Mouse (Mus musculus) forebrain, embryonic 14.5 days (tissue): ENCODE results near the gene Stip1. TPM values are rescaled to one million over a fixed set of nuclear protein-coding genes. Genes with fewer than 3 reads are reported as not detected.

ENCODE experiments used
- ATAC-seq: fragments of 200-750 bp; cut with Nextera tagmentation; 2 replicates; pipeline ENCODE4 v1.8.0; 2017; ENCODE audit warnings: mild to moderate bottlenecking, moderate library complexity
- DNase-seq: peaks from one replicate; pipeline ENCODE4 v3.0.0-alpha.2; 2015; ENCODE audit warnings: low spot score
- H3K27ac ChIP-seq: fragments of 300-500 bp; sonication (generic); 2 replicates; pipeline ENCODE4 v1.5.1; 2014; ENCODE audit warnings: low read depth, mild to moderate bottlenecking, control low read depth, low read length, moderate library complexity
- H3K27me3 ChIP-seq: fragments of 300-500 bp; sonication (generic); replicated peaks from 2 replicates; pipeline ENCODE4 v1.6.1; 2014; ENCODE audit warnings: low read length, control low read depth, mixed read lengths; ENCODE audit not compliant: control insufficient read depth, insufficient read depth
- H3K36me3 ChIP-seq: fragments of 300-500 bp; sonication (generic); 2 replicates; pipeline ENCODE4 v1.6.1; 2014; ENCODE audit warnings: low read length, control low read depth; ENCODE audit not compliant: control insufficient read depth, insufficient read depth
- H3K4me1 ChIP-seq: fragments of 300-500 bp; sonication (generic); 2 replicates; pipeline ENCODE4 v1.6.1; 2014; ENCODE audit warnings: antibody characterized with exemption, low read length, control low read depth; ENCODE audit not compliant: control insufficient read depth, insufficient read depth
- H3K4me2 ChIP-seq: fragments of 300-500 bp; sonication (generic); 2 replicates; pipeline ENCODE4 v1.6.1; 2014; ENCODE audit warnings: mild to moderate bottlenecking, control low read depth, low read length
- H3K4me3 ChIP-seq: fragments of 300-500 bp; sonication (generic); 2 replicates; pipeline ENCODE4 v1.5.1; 2014; ENCODE audit warnings: low read depth, low read length, control low read depth
- H3K9ac ChIP-seq: fragments of 300-500 bp; sonication (generic); 2 replicates; pipeline ENCODE4 v1.6.1; 2014; ENCODE audit warnings: mild to moderate bottlenecking, low read length, control low read depth, moderate library complexity
- H3K9me3 ChIP-seq: fragments of 300-500 bp; sonication (generic); replicated peaks from 2 replicates; pipeline ENCODE4 v1.6.1; 2016; ENCODE audit warnings: low read length, control low read depth, mixed read lengths; ENCODE audit not compliant: control insufficient read depth
- WGBS: fragments of 180-500 bp; shearing (Covaris S2); extraction: QIAGEN DNeasy Blood & Tissue Kit; methylation state at CpG from one replicate; pipeline ENCODE4 v1.1.7; 2014; 5-methylcytosine and 5-hydroxymethylcytosine counted together
- polyA plus RNA-seq: library from polyadenylated mRNA; unstranded; fragments of >200 nt; fragmentation: Nextera tagmentation; extraction: Ambion mirVana; gene quantifications from 2 replicates; pipeline ENCODE4 v1.2.1, GENCODE M21; 2014

The Stip1 gene
- polyA plus RNA-seq, 1 experiment from 2014 or later, result 287 TPM

DNA sequence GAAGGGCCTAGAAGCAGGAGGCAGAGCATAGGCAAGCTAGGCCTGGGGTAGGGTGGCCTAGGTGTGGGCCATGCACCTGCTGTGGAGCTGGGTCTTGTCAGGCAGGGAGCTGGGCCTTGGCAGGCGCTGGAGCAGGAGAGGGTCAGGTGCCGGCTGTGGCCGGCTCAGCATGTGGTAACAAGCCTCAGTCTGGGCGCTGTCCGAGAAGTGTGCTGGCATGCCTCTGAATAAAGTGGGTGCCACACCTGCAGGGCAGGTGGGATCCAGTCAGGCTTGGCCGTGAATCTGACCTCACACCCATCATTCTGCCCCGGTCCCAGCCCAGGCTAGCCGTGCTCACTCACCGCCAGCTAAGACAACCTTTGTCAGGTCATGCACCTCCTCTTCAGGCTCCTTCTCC, 25.8 kb downstream of the Stip1 start:
- Histone ChIP-seq H3K9me3 (no peaks in the 10 kb centered on the region), H3K36me3 (peaks cover 22% of the 10 kb centered on the region), H3K27ac (no peak overlapping the region), H3K4me2 (no peak overlapping the region), H3K9ac (no peak overlapping the region), H3K4me1 (no peaks in the 10 kb centered on the region), H3K4me3 (no peak overlapping the region), H3K27me3 (no peaks in the 10 kb centered on the region)
- WGBS, result 93% methylated on average over 9 of the region's 9 CpGs
- no peak for ATAC-seq
- no peak for DNase-seq

DNA sequence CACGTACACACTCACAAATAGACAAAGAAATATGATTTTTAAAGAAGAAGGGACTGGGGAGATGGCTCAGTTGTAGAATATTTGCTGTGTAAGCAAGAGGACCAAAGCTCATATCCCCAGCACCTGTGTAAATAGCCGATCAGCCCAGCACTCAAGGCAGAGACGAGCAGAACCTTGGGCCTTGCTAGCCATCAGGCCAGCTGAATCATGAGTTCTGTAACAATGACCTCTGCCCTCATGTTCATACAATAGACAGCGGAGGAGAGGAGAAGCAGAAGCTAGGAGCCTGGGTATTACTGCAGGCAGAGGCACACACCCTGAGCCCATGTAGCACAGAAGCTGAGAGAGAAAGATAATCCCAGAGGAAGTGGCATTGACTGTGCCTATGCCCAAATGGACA, 27.3 kb downstream of the Stip1 start:
- no peak for DNase-seq
- peaks cover 9% of the 10 kb centered on the region; the same call in 1 of the 2 replicates for H3K36me3 ChIP-seq
- H3K4me2 ChIP-seq, result no peak overlapping the region
- 80% methylated on average over 4 of the region's 4 CpGs for WGBS
- H3K27me3 ChIP-seq, result no peaks in the 10 kb centered on the region
- no peak for ATAC-seq
- H3K9me3 ChIP-seq, result no peaks in the 10 kb centered on the region
- no peak overlapping the region for H3K9ac ChIP-seq
- H3K4me3 ChIP-seq, result no peak overlapping the region
- no peaks in the 10 kb centered on the region for H3K4me1 ChIP-seq
- no peak overlapping the region for H3K27ac ChIP-seq

DNA sequence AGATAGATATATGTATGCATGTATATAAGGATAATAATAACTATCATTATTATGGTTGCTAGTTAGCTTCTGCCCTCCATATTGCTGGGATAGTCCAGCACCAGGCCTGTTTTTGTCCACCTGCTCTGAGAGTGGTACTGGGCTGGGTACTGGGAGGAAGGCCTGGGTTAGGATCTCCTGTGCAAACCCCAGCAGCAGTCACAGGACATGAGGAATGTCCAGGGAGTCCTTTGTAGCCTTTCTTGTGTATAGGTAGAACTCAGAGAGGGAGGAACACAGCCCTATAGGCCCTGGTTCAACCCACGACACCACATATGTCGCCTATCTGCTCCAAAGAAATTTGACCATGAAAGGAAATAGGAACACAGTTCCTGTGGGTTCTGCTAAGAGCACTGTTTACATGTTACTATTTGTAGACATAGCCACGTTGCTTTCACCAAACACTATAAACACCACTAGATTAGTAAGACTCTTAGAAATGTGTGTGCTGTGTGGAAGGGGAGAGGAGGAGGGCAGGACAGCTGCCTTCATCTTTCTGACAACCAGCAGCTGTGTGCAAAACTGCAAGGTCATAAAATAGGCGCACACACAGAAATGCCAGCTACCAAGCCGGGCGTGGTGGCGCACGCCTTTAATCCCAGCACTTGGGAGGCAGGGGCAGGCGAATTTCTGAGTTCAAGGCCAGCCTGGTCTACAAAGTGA, 32.7 kb downstream of the Stip1 start:
- no peak overlapping the region for H3K27ac ChIP-seq
- H3K27me3 ChIP-seq, result no peaks in the 10 kb centered on the region
- H3K4me2 ChIP-seq, result no peak overlapping the region
- no peak for ATAC-seq
- no peaks in the 10 kb centered on the region for H3K9me3 ChIP-seq
- H3K9ac ChIP-seq, result no peak overlapping the region
- no peak overlapping the region for H3K4me3 ChIP-seq
- H3K36me3 ChIP-seq, result no peaks in the 10 kb centered on the region
- H3K4me1 ChIP-seq, result no peaks in the 10 kb centered on the region
- WGBS, result 90% methylated on average over 8 of the region's 9 CpGs
- no peak for DNase-seq

DNA sequence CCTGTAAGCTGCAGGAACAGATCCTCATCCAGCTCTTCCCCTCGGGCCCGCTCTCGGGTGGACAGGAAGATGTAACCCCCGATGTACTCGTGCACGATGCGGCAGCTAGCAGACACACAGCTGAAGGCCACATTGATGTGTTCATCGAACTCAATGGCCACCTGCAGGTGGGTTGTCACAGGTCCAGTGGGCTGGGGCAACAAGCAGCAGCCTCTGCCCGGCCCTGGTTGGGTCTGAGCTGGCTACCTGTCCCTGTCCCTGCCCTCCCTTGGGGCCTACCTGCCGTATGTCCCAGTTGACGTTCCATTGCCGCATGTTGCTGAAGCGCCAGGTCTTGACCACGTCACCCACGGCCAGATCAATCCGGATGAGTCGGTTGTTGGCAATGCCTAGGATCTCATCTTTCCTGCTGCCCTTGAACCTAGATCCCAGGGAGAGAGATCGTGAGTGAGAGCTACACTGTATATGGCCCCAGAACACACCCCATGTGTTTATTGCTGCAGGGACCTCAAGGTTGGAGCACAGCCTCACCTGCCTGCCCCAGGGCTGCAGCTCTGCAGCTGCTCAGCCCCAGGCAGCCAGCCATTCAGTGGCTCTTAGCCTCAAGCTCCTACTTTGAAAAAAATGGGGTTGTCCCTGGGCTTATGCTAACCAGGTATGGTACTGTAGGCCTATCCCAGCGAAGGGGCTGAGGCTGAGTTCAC, 40.3 kb downstream of the Stip1 start:
- WGBS, result 93% methylated on average over 19 of the region's 19 CpGs
- Histone ChIP-seq H3K9ac (no peak overlapping the region), H3K27me3 (no peaks in the 10 kb centered on the region), H3K4me2 (no peak overlapping the region), H3K27ac (no peak overlapping the region), H3K4me3 (no peak overlapping the region), H3K36me3 (peaks cover 16% of the 10 kb centered on the region), H3K4me1 (peaks cover 16% of the 10 kb centered on the region), H3K9me3 (no peaks in the 10 kb centered on the region)
- DNase-seq (no peak), ATAC-seq (no peak)

DNA sequence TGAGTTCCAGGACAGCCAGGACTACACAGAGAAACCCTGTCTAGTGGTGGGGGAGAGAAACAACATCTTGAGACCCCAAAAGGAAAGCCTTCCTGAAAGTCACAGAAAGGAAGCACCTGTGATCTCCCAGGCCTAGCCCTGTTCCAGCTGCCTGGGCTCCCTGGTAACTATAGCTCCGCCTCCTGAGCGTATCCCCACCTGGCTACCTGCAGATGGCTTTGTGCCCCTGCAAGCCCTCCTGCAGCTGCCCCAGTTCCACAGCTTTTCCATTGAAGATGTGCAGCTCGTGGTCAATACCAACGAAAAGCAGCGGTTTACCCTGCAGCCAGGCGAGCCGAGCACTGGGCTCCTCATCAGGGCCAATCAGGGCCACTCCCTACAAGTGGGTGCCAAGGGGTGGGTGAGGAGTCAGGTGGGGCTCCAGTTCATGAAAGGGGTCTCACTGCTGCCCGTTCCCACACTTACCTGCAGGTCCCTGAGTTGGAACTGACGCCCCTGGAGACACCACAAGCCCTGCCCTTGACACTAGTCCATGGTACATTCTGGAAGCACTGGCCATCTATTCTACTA, 42.0 kb downstream of the Stip1 start:
- DNase-seq (no peak), ATAC-seq (no peak)
- Histone ChIP-seq H3K4me3 (no peak overlapping the region), H3K9me3 (no peaks in the 10 kb centered on the region), H3K4me2 (no peak overlapping the region), H3K27me3 (no peaks in the 10 kb centered on the region), H3K36me3 (peaks cover 16% of the 10 kb centered on the region), H3K4me1 (peaks cover 20% of the 10 kb centered on the region), H3K9ac (no peak overlapping the region), H3K27ac (no peak overlapping the region)
- 86% methylated on average over 9 of the region's 9 CpGs for WGBS

DNA sequence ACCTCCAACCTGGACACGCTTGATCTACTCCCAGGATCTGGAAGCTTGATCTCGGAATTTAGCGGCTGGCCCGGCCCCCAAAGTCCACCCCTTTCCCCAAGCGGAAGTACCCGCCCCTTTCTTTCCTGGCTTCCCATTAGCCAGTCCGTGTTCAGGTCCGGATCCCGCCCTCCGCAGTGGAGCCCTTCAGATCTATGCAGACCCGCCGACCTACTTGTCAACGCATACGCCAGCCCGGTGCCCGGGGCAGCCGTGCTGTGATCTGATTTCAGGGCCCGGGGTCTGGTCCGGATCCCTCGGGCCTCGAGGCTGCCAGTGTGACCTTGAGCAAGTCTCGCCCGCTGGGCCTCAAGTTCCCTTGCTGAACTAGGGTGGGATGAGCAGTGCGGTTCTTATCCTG, 43.8 kb downstream of the Stip1 start, which contains the start of the genes Nudt22 and Trpt1:
Gene Nudt22, minus strand, starts transcription at position 112 of the 400 bp plus-strand sequence.
Gene Trpt1, plus strand, starts transcription at position 126 of the 400 bp plus-strand sequence.
- Histone ChIP-seq H3K9ac (peak within 1 kb of the TSS; percentile 75), H3K4me1 (peaks cover 24% of the 10 kb centered on the region), H3K4me2 (peak within 1 kb of the TSS; percentile 86), H3K36me3 (peaks cover 16% of the 10 kb centered on the region), H3K9me3 (no peaks in the 10 kb centered on the region), H3K27me3 (no peaks in the 10 kb centered on the region), H3K27ac (peak within 1 kb of the TSS; percentile 58; the same call in 1 of the 2 replicates), H3K4me3 (peak within 1 kb of the TSS; percentile 57)
- ATAC-seq, result peak; percentile 76
- WGBS, result 1% methylated on average over 24 of the region's 24 CpGs
- DNase-seq, result peak; percentile 89

DNA sequence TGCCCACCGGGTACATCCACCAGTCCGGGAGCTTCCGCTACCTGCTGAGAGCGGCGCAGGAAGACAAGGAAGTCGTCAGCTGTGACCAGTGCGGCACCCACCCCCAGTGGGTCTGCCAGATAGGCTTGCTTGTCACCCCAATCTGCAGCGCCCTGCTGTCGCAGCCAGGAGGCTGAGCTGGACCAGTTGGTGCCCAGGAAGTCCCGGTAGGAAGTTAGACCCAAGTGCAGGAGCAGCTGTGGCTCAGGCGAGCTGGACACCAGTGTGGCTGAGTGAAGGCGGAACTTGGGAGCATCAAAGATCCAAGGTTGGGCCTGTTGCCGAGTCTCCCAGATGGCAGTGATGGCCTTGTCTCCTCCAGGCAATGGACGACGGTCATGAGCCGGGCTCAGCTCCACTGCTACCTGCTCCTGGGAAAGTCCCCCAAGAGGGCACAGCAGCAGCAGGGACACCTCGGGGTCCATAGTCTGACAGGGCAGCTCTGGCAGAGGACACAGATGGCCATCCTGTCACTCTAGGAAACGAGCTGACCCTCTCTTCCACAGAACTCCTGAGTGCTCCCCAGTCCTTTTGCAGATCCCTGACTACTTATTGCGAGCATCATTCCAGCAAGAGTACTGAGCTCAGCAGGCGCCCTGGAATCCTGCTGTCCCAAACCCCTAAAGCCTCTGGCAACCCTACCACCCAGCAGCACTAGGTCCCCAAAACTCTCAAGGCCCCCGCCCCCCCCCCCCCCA, 44.3 kb downstream of the Stip1 start:
- Histone ChIP-seq H3K27me3 (no peaks in the 10 kb centered on the region), H3K36me3 (peaks cover 15% of the 10 kb centered on the region), H3K9me3 (no peaks in the 10 kb centered on the region), H3K9ac (peak overlapping the region; percentile 75), H3K4me1 (peaks cover 24% of the 10 kb centered on the region), H3K27ac (no peak overlapping the region), H3K4me3 (peak overlapping the region; percentile 57), H3K4me2 (peak overlapping the region; percentile 86)
- 54% methylated on average over 20 of the region's 21 CpGs for WGBS
- DNase-seq (no peak), ATAC-seq (no peak)

DNA sequence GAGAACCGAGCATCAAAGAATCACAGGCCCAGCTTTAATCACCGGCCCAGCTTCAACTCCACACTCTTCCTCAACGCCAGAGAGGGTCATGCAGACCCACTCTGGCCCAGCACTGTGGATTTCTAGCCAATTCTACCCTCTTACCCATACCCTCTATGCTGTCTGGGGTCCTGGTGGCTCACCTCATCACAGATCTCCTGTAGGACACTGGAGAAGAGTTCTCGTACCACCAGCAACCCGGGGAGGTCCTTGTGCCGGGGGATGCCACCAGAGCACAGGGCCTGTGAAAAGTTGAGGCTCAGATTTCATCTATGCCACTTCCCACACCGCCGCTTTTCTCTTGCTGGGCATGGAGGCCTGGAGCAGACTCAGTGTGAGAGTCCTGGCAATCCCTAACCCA, 45.3 kb downstream of the Stip1 start:
- Histone ChIP-seq H3K9ac (no peak overlapping the region), H3K9me3 (no peaks in the 10 kb centered on the region), H3K27ac (no peak overlapping the region), H3K4me1 (peaks cover 24% of the 10 kb centered on the region), H3K4me2 (no peak overlapping the region), H3K36me3 (peaks cover 6% of the 10 kb centered on the region), H3K4me3 (no peak overlapping the region), H3K27me3 (no peaks in the 10 kb centered on the region)
- no peak for DNase-seq
- ATAC-seq, result no peak
- WGBS, result 87% methylated on average over 8 of the region's 8 CpGs
